In genomic region chr1:64519345-64519744, GRCm38 (mm10) we compare ENCODE assay signal across 29 mouse cellular contexts.
"Had no signal": no experiment of that assay in that cellular context is flagged by ENCODE, and none has a peak within 500 bp of the region (broad histone marks: within the 10 kb centered on the region; RNA-seq: fewer than 3 reads in every experiment).

No protein-coding gene starts in this region.

- H3K36me3 ChIP-seq: limb, embryonic 10.5 days; limb, embryonic 12.5 days; limb, embryonic 13.5 days; limb, embryonic 15.5 days; liver, embryonic 12.5 days; liver, embryonic 13.5 days; liver, embryonic 15.5 days; lung, embryonic 15.5 days; midbrain, embryonic 10.5 days; midbrain, embryonic 12.5 days; midbrain, embryonic 13.5 days; midbrain, embryonic 15.5 days; neural tube, embryonic 12.5 days had no signal

- H3K27ac ChIP-seq: limb, embryonic 10.5 days; limb, embryonic 12.5 days; limb, embryonic 13.5 days; limb, embryonic 15.5 days; liver, embryonic 12.5 days; liver, embryonic 13.5 days; liver, embryonic 14.5 days; liver, embryonic 15.5 days; lung, embryonic 15.5 days; macrophage; midbrain, embryonic 10.5 days; midbrain, embryonic 12.5 days; midbrain, embryonic 13.5 days; midbrain, embryonic 15.5 days; neural tube, embryonic 12.5 days had no signal

- DNase-seq: left cerebral cortex, postnatal 4 days; liver; liver, embryonic 13.5 days; liver, postnatal 0 days; lung, adult 18-20 months; lung, adult 2 months; lung, postnatal 14 days; lung, postnatal 36 days; midbrain, embryonic 14.5 days had no signal

- H3K9me3 ChIP-seq: limb, embryonic 10.5 days; limb, embryonic 12.5 days; limb, embryonic 13.5 days; limb, embryonic 15.5 days; liver, embryonic 12.5 days; liver, embryonic 13.5 days; liver, embryonic 15.5 days; lung, embryonic 15.5 days; megakaryocyte, embryonic 14.5 days; midbrain, embryonic 10.5 days; midbrain, embryonic 12.5 days; midbrain, embryonic 13.5 days; midbrain, embryonic 15.5 days; neural tube, embryonic 12.5 days had no signal

- H3K4me1 ChIP-seq: limb, embryonic 10.5 days; liver, embryonic 15.5 days; midbrain, embryonic 10.5 days; midbrain, embryonic 12.5 days; midbrain, embryonic 13.5 days; midbrain, embryonic 15.5 days; neural tube, embryonic 12.5 days had no signal

- ATAC-seq: liver, embryonic 12.5 days; liver, postnatal 0 days; midbrain, embryonic 13.5 days; midbrain, embryonic 15.5 days; midbrain, embryonic 16.5 days had no signal

- H3K4me3 ChIP-seq: limb, embryonic 10.5 days; limb, embryonic 12.5 days; limb, embryonic 13.5 days; limb, embryonic 15.5 days; liver, embryonic 12.5 days; liver, embryonic 13.5 days; liver, embryonic 15.5 days; lung, embryonic 15.5 days; megakaryocyte, embryonic 14.5 days; midbrain, embryonic 10.5 days; midbrain, embryonic 12.5 days; midbrain, embryonic 13.5 days; midbrain, embryonic 15.5 days; myocyte; neural tube, embryonic 12.5 days had no signal

- H3K9ac ChIP-seq: limb, embryonic 12.5 days; limb, embryonic 13.5 days; limb, embryonic 15.5 days; liver, embryonic 12.5 days; liver, embryonic 13.5 days; liver, embryonic 14.5 days; liver, embryonic 15.5 days; liver, postnatal 0 days; lung, embryonic 14.5 days; lung, embryonic 15.5 days; midbrain, embryonic 12.5 days; midbrain, embryonic 13.5 days; midbrain, embryonic 15.5 days; neural tube, embryonic 12.5 days had no signal

- H3K4me2 ChIP-seq: limb, embryonic 12.5 days; limb, embryonic 13.5 days; limb, embryonic 15.5 days; liver, embryonic 11.5 days; liver, embryonic 12.5 days; liver, embryonic 13.5 days; liver, embryonic 15.5 days; lung, embryonic 14.5 days; lung, embryonic 15.5 days; midbrain, embryonic 11.5 days; midbrain, embryonic 12.5 days; midbrain, embryonic 13.5 days; midbrain, embryonic 15.5 days; neural tube, embryonic 12.5 days had no signal

- H3K27me3 ChIP-seq: limb, embryonic 12.5 days; limb, embryonic 13.5 days; limb, embryonic 15.5 days; liver, embryonic 12.5 days; liver, embryonic 13.5 days; liver, embryonic 15.5 days; lung, embryonic 15.5 days; megakaryocyte, embryonic 14.5 days; midbrain, embryonic 12.5 days; midbrain, embryonic 13.5 days; midbrain, embryonic 15.5 days; neural tube, embryonic 12.5 days had no signal
